Mouse (Mus musculus): ENCODE results near the gene Dhx37.

GRCm38 (mm10) chr5:125461868-125462445 lies 28.0 kb upstream of the Dhx37 start:
- TF ChIP-seq GATA1 (IDR thresholded peaks at IDR 0.05; ENCODE audit: borderline replicate concordance, low read length) (peak; percentile 98), FLI1 (IDR thresholded peaks at IDR 0.05; ENCODE audit: low read length) (no peak)
